Mouse (Mus musculus) heart, postnatal 0 days (tissue): Measurements from ENCODE around the gene Stag1.

Experiments
- CTCF ChIP-seq: IDR thresholded peaks from 2 replicates; pipeline ENCODE4 v1.5.1; 2016; ENCODE audit warnings: antibody characterized with exemption, control low read depth, low read depth
- EP300 ChIP-seq: IDR thresholded peaks from 2 replicates; pipeline ENCODE4 v1.6.1; 2016; ENCODE audit warnings: antibody characterized with exemption, low read depth

DNA sequence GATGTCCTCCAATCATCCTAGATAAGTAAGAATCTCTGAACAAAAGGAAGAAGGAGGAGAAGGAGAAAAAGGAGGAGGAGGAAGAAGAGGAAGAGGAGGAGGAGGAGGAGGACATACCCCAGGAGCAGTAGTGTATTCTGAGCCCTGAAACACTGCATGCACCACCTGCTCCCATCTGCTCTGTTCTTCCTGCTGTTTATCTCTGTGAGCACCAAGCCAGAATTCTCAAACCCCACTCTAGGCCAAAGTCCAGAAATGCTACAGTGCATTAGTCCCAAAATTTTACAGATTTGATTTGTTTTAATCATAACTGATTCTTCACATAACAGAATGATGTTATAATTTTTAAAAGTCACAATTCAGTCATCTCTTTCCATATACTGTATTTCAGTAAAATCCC lies 38.6 kb upstream of the Stag1 start:
- no peak for TF ChIP-seq CTCF
- no peak for TF ChIP-seq EP300
